Mouse (Mus musculus) left cerebral cortex, adult 2 months (tissue): Measurements from ENCODE around the gene Kyat3. TPM values are rescaled to one million over a fixed set of nuclear protein-coding genes. Genes with fewer than 3 reads are reported as not detected.
"Not testable (repeated sequence)": the region's sequence is repeated elsewhere in the genome, so short reads cannot be mapped to it uniquely, and the experiment has no call there.

Source experiments
- DNase-seq, 2 experiments: peaks; one replicate each; pipeline ENCODE4 v3.0.0; 2021 to 2022; ENCODE audit warnings: low spot score in 2 of 2, mixed read lengths in 1 of 2; ENCODE audit errors: extremely low spot score in 1 of 2
- H3K27ac ChIP-seq: fragments of 200-600 bp; 2 replicates; pipeline ENCODE4 v1.8.1; 2022
- H3K4me3 ChIP-seq: fragments of 200-600 bp; 2 replicates; pipeline ENCODE4 v1.8.1; 2022
- CTCF ChIP-seq: fragments of 200-600 bp; IDR thresholded peaks from 2 replicates; pipeline ENCODE4 v1.8.1; 2022; ENCODE audit warnings: antibody characterized with exemption, mild to moderate bottlenecking, moderate library complexity
- intact Hi-C: fragments of 180-260 bp; cut with DNase I; formaldehyde crosslinking; loops from one replicate; pipeline ENCODE4 v1.15.1; 2025
- long read RNA-seq, 2 experiments: library from polyadenylated mRNA; stranded (forward); transcript quantifications; one replicate each; pipeline ENCODE4 v2.0.0; 2021; ENCODE audit warnings: borderline mapping rate in 2 of 2
- total RNA-seq, 2 experiments: library from RNA; stranded (reverse); gene quantifications; 2 replicates each; pipeline ENCODE4 v1.2.3; 2021

Kyat3 gene
- total RNA-seq: 1 to 10 TPM; 5.1 to 7.6 TPM
- long read RNA-seq, experiment 1, transcript Kyat3-202 (14 exons, 1,888 nt): major isoform, 5 of 6 reads
- long read RNA-seq, experiment 1, partial matches to known transcripts: 0 of 6 reads
- long read RNA-seq, experiment 1, other reads (novel, unspliced or antisense): 1 of 6 reads
- long read RNA-seq, experiment 2, partial matches to known transcripts: 0 of 3 reads
- long read RNA-seq, experiment 2, other reads (novel, unspliced or antisense): 0 of 3 reads

DNA sequence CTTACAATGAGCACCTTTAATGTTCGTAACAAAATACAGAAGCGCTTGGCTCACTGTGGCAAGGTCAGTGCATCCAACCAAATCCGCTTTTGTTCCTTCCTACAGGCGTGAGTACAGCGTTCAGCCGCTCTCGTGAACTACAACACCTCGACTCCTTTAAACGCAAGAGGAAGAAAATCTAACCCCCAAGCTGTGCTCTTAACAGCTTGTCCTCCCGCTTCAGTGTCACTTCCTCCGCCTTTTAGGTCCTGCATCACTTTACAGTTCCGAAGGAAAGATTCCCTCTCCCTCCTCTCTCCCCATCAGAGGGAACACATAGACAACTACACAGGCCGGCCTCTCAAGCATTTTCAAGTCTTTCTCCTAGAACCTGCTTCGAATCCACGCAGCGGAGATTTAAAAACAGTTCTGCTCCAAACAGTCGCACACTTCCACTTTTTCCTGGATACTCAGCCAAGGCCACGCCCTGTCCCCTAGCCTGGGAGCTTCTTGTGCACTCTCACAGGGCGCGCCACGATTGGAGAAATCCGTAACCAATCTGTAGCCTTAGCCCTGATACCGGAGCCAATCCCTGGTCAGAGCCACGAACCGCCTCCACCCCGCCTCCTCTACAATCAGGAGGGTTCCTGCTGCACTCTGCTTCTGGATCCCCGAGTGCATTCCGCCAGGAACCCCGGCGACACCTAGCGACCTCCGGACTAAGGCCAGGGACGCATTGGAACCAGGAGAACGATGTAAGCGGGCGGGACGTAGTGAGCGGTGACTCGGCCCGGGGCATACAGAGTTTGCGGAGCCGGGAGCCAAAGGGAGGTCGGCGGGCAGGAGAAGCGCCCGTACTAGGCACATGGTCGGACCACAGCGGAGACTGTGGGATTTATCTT lies at the start of gene Kyat3:
Kyat3 (plus strand) TSS at position 610 of the 881 bp plus-strand sequence.
- peak; percentile 20 for TF ChIP-seq CTCF
- DNase-seq: peak; percentile 85 to 88
- intact Hi-C loops: no loop called here
- peak within 1 kb of the TSS; percentile 57 for H3K4me3 ChIP-seq
- peak within 1 kb of the TSS; percentile 76 for H3K27ac ChIP-seq

DNA sequence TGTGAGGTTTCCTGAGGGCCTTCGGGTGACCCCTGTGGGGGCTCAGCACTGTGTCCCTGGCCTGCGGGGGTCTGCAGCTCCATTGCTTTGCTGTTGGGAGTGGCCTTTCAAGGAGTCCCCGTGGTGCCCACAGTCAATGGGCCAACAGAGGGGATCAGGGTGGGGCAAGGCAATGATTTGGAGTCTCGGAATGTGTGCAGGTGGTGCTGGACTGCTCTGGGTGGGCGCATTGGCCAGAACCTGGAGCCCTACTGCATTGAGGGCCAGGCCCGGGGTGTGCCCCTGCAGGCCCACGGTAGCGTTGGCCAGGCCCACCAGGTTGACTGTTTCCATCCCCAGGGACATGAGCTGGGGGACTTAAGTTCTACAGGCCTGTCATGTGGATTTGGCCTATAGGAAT lies 36.1 kb upstream of the Kyat3 start:
- no peak for DNase-seq
- Histone ChIP-seq H3K4me3 (no peak overlapping the region), H3K27ac (no peak overlapping the region)
- TF ChIP-seq CTCF: no peak
- intact Hi-C loops: no loop called here

DNA sequence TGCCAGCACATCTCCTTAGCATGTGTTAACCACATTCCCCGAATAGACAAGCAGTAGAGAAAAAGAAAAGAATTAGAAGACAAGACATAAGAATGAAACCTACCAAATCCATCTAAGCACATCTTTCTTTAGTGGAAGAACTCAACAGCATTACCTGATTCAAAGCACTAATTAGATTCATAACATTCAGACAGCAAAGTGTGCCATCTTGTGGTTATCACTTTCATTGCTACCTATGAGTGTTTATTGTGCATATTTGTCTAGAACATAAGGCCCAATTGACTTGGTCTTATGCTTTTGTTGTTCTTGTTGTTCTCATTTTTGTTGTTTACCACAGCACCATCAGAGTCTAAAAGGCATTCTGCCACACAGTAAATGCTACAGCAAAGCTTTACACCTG lies 26.2 kb upstream of the Kyat3 start:
- DNase-seq: no peak
- no peak overlapping the region for H3K27ac ChIP-seq
- peak; percentile 61 for TF ChIP-seq CTCF
- H3K4me3 ChIP-seq: no peak overlapping the region
- intact Hi-C loops: loop anchor here (2.0 kb wide), 1 partner anchor 184 kb away; no protein-coding TSS in a partner anchor

DNA sequence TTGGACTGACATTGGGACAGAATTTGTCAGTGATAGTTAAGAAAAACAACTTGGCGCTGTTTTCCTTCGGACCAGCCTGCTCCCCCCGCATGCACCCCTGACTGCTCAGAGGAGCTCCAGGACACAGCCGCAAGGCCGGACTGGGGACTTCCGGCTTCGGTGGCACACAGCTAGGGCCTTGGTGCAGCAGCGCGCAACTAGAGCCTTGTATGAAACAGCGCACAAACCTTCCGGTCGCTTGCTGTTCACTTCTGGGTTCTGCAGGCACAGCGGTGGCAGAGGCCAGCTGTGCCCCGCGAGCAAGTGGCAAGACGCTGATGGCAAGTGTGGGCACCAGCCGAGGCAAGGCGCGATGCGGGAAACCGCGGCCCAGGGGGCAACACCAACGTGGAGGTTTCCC lies 12.9 kb upstream of the Kyat3 start:
- DNase-seq: no peak
- TF ChIP-seq CTCF: no peak
- Histone ChIP-seq H3K4me3 (no peak overlapping the region), H3K27ac (no peak overlapping the region)
- intact Hi-C loops: no loop called here

DNA sequence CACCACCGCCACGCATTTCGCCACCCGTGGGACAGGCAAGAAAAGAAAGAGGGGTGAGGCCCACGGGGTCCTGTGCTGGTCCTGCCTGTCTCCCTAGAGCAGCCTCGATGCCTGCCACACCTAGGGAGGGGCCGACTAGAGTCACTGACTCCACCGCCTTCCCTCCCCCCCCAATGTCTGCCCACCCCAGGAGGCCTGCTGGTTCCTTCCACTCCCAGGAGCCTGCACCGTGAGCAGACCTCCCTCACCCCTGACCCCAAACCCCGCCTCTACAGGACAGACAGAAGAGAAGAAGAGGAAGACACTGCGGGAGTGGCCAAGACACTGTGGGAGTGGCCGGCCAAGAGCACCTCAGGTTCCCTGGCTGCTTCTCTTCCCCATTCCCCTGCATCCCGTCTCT lies 12.5 kb upstream of the Kyat3 start:
- TF ChIP-seq CTCF: no peak
- intact Hi-C loops: no loop called here

DNA sequence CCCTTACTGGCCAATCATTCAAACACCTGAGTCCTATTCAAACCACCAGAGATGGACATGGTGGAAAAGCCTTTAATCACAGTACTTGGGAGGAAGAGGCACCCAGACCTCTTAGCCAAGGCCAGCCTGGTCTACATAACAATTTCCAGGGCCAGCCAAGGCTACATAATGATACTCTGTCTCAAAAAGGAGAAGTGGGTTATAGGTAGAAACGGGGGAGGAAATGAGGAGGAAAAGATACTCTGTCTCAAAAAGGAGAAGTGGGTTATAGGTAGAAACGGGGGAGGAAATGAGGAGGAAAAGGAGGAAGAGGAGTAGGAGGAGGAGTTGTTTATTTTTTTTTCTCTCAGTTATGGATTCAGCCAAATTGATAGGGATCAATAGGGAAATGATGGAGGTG lies 4.3 kb upstream of the Kyat3 start:
- intact Hi-C loops: no loop called here
- no peak overlapping the region for H3K4me3 ChIP-seq
- no peak overlapping the region for H3K27ac ChIP-seq
- no peak for TF ChIP-seq CTCF
- DNase-seq: no peak

More for the DNA sequence above, 12.5 kb upstream of the Kyat3 start:
- Histone ChIP-seq H3K27ac (no peak overlapping the region), H3K4me3 (no peak overlapping the region)
- no peak for DNase-seq

DNA sequence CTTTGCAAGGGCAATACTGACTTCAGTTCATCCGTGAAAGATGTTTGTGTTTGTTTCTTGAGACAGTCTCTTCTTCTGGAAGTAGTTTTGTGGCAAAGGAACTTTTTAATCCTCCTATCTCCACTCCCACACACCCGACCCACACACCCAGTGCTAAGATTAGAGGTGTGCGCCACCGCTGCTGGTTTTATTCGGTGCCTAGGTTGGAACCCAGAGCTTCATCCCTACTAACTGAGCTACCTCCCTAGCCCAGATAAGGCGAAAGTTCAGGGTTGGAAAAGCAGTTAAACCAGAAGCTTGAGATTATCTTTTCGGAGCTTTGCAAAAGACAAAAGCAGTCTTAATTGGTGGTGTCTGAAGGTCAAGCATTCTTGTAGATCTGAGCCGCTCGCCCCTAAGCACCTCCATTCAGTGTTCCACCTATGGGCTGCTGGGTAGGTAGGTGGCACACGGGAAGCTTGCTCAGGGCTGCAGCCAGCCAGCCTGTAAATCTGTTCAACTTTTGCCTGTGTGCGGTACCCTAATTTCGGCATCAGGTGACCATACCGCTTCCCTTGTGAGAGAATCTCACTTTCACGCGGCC lies 647 bp downstream of the Kyat3 start:
- H3K27ac ChIP-seq: peak overlapping the region; percentile 1; the same call in 1 of the 2 replicates
- DNase-seq: no peak
- no peak for TF ChIP-seq CTCF
- intact Hi-C loops: no loop called here
- H3K4me3 ChIP-seq: peak overlapping the region; percentile 57

DNA sequence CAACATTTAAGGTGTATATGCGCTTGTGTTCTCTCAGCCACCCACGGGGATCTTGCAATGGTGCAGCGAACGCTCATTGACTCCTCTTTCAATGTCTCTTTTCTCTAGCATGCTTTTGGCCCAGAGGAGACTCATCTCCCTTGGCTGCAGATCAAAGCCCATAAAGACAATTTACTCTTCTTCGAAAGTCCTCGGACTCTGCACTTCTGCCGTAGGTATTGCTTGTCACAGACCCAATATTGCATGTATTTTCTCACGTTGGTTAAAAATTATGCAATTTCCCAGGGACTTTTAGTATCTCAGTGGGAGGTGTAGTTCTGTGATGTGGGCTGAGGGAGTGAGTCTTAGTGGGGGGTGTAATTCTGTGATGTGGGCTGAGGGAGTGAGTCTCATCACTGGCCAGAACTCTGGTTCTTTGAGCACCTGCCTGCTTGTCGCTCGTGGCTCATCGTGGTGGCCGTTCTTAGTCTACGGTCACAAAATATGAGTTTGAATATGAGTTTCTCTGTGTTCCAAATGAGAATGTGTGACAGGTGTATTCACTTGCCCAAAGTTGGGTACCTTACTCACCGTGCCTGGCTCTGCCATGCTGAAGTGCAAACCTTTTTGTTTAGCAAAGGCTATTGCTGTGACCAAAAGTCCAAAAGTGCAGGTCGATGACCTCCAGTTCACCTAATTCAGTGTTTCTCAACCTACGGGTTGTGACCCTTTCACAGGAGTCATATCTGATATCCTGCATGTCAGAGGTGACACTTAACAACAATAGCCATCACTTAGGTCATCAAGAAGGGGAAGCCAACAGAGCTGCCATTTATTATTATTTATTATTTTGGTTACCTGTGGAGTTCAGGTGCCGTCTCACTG lies 6.0 kb downstream of the Kyat3 start:
- TF ChIP-seq CTCF: no peak
- H3K4me3 ChIP-seq: no peak overlapping the region
- intact Hi-C loops: no loop called here
- H3K27ac ChIP-seq: no peak overlapping the region
- DNase-seq: no peak

DNA sequence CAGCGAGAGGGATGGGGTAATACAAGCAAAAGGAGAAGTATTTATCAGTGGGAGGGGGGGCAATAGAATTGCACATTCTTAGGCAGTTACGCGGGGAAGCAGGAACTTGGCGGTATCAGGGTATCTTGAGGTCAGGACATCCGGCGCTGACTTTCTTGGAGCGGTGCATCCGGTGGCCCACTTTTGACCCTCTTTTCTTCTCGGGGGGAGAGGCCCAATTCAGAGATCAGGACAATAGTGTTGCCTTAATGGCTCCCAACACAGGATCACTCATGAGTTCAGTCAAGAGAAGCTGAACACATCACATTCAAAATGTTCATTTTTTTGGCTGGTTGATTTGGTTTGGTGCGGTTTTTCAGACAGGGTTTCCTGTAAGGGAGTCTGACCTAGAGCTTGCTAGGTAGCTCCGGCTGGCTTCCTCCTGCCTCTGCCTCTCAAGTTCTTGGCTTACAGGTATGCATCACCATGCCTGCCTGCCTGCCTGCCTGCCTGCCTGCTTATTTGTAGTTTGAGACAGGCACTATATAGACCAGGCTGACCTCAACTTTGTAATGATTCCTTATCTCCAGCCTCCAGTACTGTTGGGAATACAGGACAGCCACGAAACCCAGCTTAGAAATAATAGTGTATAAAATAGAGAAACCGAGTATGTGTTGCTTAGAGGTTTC lies 7.5 kb downstream of the Kyat3 start:
- not testable (repeated sequence) for H3K4me3 ChIP-seq, DNase-seq, H3K27ac ChIP-seq
- intact Hi-C loops: loop anchor here (1.0 to 2.0 kb wide), 2 partner anchors 68 to 218 kb away; no protein-coding TSS in a partner anchor

DNA sequence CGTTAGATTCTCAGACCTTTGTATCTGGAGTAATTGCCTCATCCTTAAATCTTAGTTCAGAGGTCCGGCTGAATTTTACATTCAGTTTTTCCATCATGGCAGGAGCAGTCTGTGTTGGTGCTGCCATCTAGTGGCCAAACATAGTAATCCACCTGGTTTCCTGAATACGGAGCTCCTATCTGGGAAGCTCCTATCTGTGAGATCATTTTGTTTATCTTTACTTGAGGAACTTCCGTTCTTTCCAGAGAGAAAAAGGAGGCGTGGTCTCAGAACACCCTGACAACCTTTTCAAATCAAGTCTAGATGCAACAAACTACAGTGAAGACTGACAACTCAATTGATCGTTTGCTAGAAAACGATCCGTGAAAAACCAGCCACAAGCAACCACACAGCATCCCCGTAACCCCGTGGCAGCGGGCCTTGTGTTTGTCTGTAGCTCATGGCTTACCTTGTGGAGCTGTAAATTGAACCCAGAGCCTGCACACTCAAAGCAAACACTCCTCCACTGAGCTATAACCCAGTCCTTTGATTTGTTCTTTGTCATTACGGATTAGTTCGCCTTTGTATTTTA lies 8.1 kb downstream of the Kyat3 start:
- DNase-seq: peak; percentile 68 to 77
- intact Hi-C loops: loop anchor here (1.0 to 2.0 kb wide), 2 partner anchors 69 to 218 kb away; no protein-coding TSS in a partner anchor
- H3K27ac ChIP-seq: no peak overlapping the region
- H3K4me3 ChIP-seq: no peak overlapping the region
- peak; percentile 96 for TF ChIP-seq CTCF
